Mouse (Mus musculus): ENCODE measurements around the gene Acadm. TPM values are rescaled to one million over a fixed set of nuclear protein-coding genes. Genes with fewer than 3 reads are reported as not detected.

The Acadm gene
- polyA plus RNA-seq, 1 experiment from 2014 or later = 55.8 TPM

- H3K4me2 ChIP-seq = no peak overlapping the region
- 0 out of 2 replicates have a peak, but pooled peaks cover 3% of the 10 kb centered on the region for H3K36me3 ChIP-seq (replicated peaks)
- no peak overlapping the region for H3K9ac ChIP-seq
- H3K4me1 ChIP-seq = no peaks in the 10 kb centered on the region
- WGBS = 92% methylated on average over 17 of the region's 17 CpGs
- H3K27me3 ChIP-seq (replicated peaks) = no peaks in the 10 kb centered on the region
- no peaks in the 10 kb centered on the region for H3K9me3 ChIP-seq
- no peak for ATAC-seq (replicated peaks)
- no peak overlapping the region for H3K27ac ChIP-seq
- no peak overlapping the region for H3K4me3 ChIP-seq
Measured at GRCm38 (mm10) chr3:153937116-153937810, 7.2 kb downstream of the Acadm start.

- Histone ChIP-seq H3K9me3 (no peaks in the 10 kb centered on the region), H3K4me2 (no peak overlapping the region), H3K36me3 (replicated peaks) (0 out of 2 replicates have a peak, but pooled peaks cover 3% of the 10 kb centered on the region), H3K27ac (no peak overlapping the region), H3K27me3 (replicated peaks) (no peaks in the 10 kb centered on the region), H3K9ac (no peak overlapping the region), H3K4me1 (no peaks in the 10 kb centered on the region), H3K4me3 (no peak overlapping the region)
- WGBS = 93% methylated on average over 9 of the region's 9 CpGs
- no peak for ATAC-seq (replicated peaks)
Measured at GRCm38 (mm10) chr3:153935878-153936277, 8.6 kb downstream of the Acadm start.

- Histone ChIP-seq H3K4me2 (no peak overlapping the region), H3K9me3 (no peaks in the 10 kb centered on the region), H3K27ac (no peak overlapping the region), H3K9ac (no peak overlapping the region), H3K4me3 (no peak overlapping the region), H3K36me3 (replicated peaks) (peaks cover 10% of the 10 kb centered on the region; the same call in 1 of the 2 replicates), H3K4me1 (no peaks in the 10 kb centered on the region), H3K27me3 (replicated peaks) (no peaks in the 10 kb centered on the region)
- ATAC-seq (replicated peaks) = no peak
- WGBS = 94% methylated on average over 5 of the region's 5 CpGs
Measured at GRCm38 (mm10) chr3:153932461-153932860, 12.0 kb downstream of the Acadm start.

GRCm38 (mm10) chr3:153929526-153929925 is 14.9 kb downstream of the Acadm start:
- Histone ChIP-seq H3K9me3 (no peaks in the 10 kb centered on the region), H3K36me3 (replicated peaks) (peaks cover 9% of the 10 kb centered on the region; the same call in 1 of the 2 replicates), H3K27ac (no peak overlapping the region), H3K4me1 (no peaks in the 10 kb centered on the region), H3K27me3 (replicated peaks) (no peaks in the 10 kb centered on the region), H3K4me2 (no peak overlapping the region), H3K4me3 (no peak overlapping the region), H3K9ac (no peak overlapping the region)
- ATAC-seq (replicated peaks) = no peak
- 94% methylated on average over 11 of the region's 11 CpGs for WGBS

- no peak overlapping the region for H3K4me3 ChIP-seq
- H3K27me3 ChIP-seq (replicated peaks) = no peaks in the 10 kb centered on the region
- no peak overlapping the region for H3K27ac ChIP-seq
- peaks cover 9% of the 10 kb centered on the region; the same call in 1 of the 2 replicates for H3K36me3 ChIP-seq (replicated peaks)
- ATAC-seq (replicated peaks) = no peak
- H3K9me3 ChIP-seq = no peaks in the 10 kb centered on the region
- no peak overlapping the region for H3K9ac ChIP-seq
- no peak overlapping the region for H3K4me2 ChIP-seq
- 90% methylated on average over 7 of the region's 7 CpGs for WGBS
- H3K4me1 ChIP-seq = no peaks in the 10 kb centered on the region
Measured at GRCm38 (mm10) chr3:153926333-153926732, 18.1 kb downstream of the Acadm start.

- 95% methylated on average over 10 of the region's 10 CpGs for WGBS
- Histone ChIP-seq H3K9ac (no peak overlapping the region), H3K27me3 (replicated peaks) (no peaks in the 10 kb centered on the region), H3K4me3 (no peak overlapping the region), H3K9me3 (no peaks in the 10 kb centered on the region), H3K4me1 (no peaks in the 10 kb centered on the region), H3K27ac (no peak overlapping the region), H3K36me3 (replicated peaks) (no peaks in the 10 kb centered on the region), H3K4me2 (no peak overlapping the region)
- no peak for ATAC-seq (replicated peaks)
Measured at GRCm38 (mm10) chr3:153921147-153921910, 23.1 kb downstream of the Acadm start.

- Histone ChIP-seq H3K9ac (no peak overlapping the region), H3K36me3 (replicated peaks) (no peaks in the 10 kb centered on the region), H3K27ac (no peak overlapping the region), H3K4me3 (no peak overlapping the region), H3K27me3 (replicated peaks) (no peaks in the 10 kb centered on the region), H3K4me1 (peaks cover 3% of the 10 kb centered on the region; the same call in 1 of the 2 replicates), H3K4me2 (no peak overlapping the region), H3K9me3 (no peaks in the 10 kb centered on the region)
- 13% methylated on average over 1 of the region's 1 CpGs for WGBS
- no peak for ATAC-seq (replicated peaks)
Measured at GRCm38 (mm10) chr3:153917200-153917599, 27.2 kb downstream of the Acadm start.

GRCm38 (mm10) chr3:153913510-153914243 is 30.8 kb downstream of the Acadm start:
- Histone ChIP-seq H3K27me3 (replicated peaks) (no peaks in the 10 kb centered on the region), H3K4me3 (peak overlapping the region; percentile 81), H3K27ac (peak overlapping the region; percentile 96), H3K4me1 (peaks cover 29% of the 10 kb centered on the region), H3K36me3 (replicated peaks) (peaks cover 17% of the 10 kb centered on the region), H3K9ac (peak overlapping the region; percentile 69; the same call in 1 of the 2 replicates), H3K9me3 (no peaks in the 10 kb centered on the region), H3K4me2 (peak overlapping the region; percentile 80)
- 56% methylated on average over 6 of the region's 6 CpGs for WGBS
- no peak for ATAC-seq (replicated peaks)

- WGBS = under 1% methylated on average over 63 of the region's 65 CpGs
Measured at GRCm38 (mm10) chr3:153912546-153913509, 31.6 kb downstream of the Acadm start, which contains the start of gene Rabggtb. TSS of gene Rabggtb (minus strand) at chr3:153913009.

GRCm38 (mm10) chr3:153911882-153912440 is 32.5 kb downstream of the Acadm start:
- H3K4me1 ChIP-seq = peaks cover 29% of the 10 kb centered on the region
- 2% methylated on average over 12 of the region's 12 CpGs for WGBS
- no peaks in the 10 kb centered on the region for H3K9me3 ChIP-seq
- H3K9ac ChIP-seq = peak overlapping the region; percentile 93
- peak overlapping the region; percentile 80 for H3K4me2 ChIP-seq
- no peaks in the 10 kb centered on the region for H3K27me3 ChIP-seq (replicated peaks)
- H3K36me3 ChIP-seq (replicated peaks) = peaks cover 26% of the 10 kb centered on the region
- H3K4me3 ChIP-seq = peak overlapping the region; percentile 81
- ATAC-seq (replicated peaks) = no peak
- H3K27ac ChIP-seq = peak overlapping the region; percentile 96; the same call in 1 of the 2 replicates

More at GRCm38 (mm10) chr3:153912546-153913509, 31.6 kb downstream of the Acadm start, which contains the start of gene Rabggtb:
- peak within 1 kb of the TSS; percentile 80 for H3K4me2 ChIP-seq
- peak within 1 kb of the TSS; percentile 81 for H3K4me3 ChIP-seq
- peak; percentile 98 for ATAC-seq (replicated peaks)
- H3K4me1 ChIP-seq = peaks cover 29% of the 10 kb centered on the region
- peaks cover 25% of the 10 kb centered on the region for H3K36me3 ChIP-seq (replicated peaks)
- H3K27ac ChIP-seq = peak within 1 kb of the TSS; percentile 96
- H3K9me3 ChIP-seq = no peaks in the 10 kb centered on the region
- H3K27me3 ChIP-seq (replicated peaks) = no peaks in the 10 kb centered on the region
- H3K9ac ChIP-seq = peak within 1 kb of the TSS; percentile 93
